Mouse (Mus musculus): ENCODE results near the gene Usp6nl. TPM values are rescaled to one million over a fixed set of nuclear protein-coding genes. Genes with fewer than 3 reads are reported as not detected.

Gene Usp6nl
- polyA plus RNA-seq, 1 experiment = 0.85 TPM

GRCm38 (mm10) chr2:6353060-6353459 is 30.6 kb downstream of the Usp6nl start:
- TF ChIP-seq TAL1 (IDR thresholded peaks at IDR 0.05; ENCODE audit: low read length) (no peak), GATA1 (IDR thresholded peaks at IDR 0.05; ENCODE audit: low read length) (no peak)
- Histone ChIP-seq H3K36me3 (ENCODE audit: control insufficient read depth) (peaks cover 3% of the 10 kb centered on the region; the same call in 1 of the 2 replicates), H3K4me3 (replicated peaks) (no peak overlapping the region), H3K27me3 (ENCODE audit: control insufficient read depth) (no peaks in the 10 kb centered on the region), H3K4me1 (ENCODE audit: control insufficient read depth) (peaks cover 25% of the 10 kb centered on the region), H3K9me3 (ENCODE audit: control insufficient read depth, low read length) (no peaks in the 10 kb centered on the region)

DNA sequence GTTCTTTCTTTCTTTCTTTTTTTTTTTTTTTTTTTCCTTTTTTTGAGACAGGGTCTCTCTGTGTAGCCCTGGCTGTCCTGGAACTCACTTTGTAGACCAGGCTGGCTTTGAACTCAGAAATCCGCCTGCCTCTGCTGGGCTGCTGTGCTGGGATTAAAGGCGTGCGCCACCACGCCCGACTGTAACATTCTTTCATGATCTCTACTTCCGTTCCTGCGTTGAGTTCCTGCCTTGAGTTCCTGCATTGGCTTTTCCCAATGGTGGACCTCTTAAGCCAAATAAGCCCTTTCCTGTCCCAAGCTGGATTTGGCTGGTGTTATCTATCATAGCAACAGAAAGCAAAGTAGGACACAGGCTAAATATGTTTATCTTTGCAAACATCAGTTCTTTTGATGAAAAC is 34.8 kb downstream of the Usp6nl start:
- TF ChIP-seq TAL1 (IDR thresholded peaks at IDR 0.05; ENCODE audit: low read length) = no peak
- TF ChIP-seq GATA1 (IDR thresholded peaks at IDR 0.05; ENCODE audit: low read length) = no peak
- Histone ChIP-seq H3K36me3 (ENCODE audit: control insufficient read depth) (peaks cover 3% of the 10 kb centered on the region), H3K4me1 (ENCODE audit: control insufficient read depth) (peaks cover 34% of the 10 kb centered on the region), H3K9me3 (ENCODE audit: control insufficient read depth, low read length) (no peaks in the 10 kb centered on the region), H3K4me3 (replicated peaks) (no peak overlapping the region), H3K27me3 (ENCODE audit: control insufficient read depth) (no peaks in the 10 kb centered on the region)

GRCm38 (mm10) chr2:6359645-6360044 is 37.2 kb downstream of the Usp6nl start:
- Histone ChIP-seq H3K27me3 (ENCODE audit: control insufficient read depth) (no peaks in the 10 kb centered on the region), H3K9me3 (ENCODE audit: control insufficient read depth, low read length) (no peaks in the 10 kb centered on the region), H3K4me3 (replicated peaks) (no peak overlapping the region), H3K36me3 (ENCODE audit: control insufficient read depth) (peaks cover 3% of the 10 kb centered on the region), H3K4me1 (ENCODE audit: control insufficient read depth) (peaks cover 29% of the 10 kb centered on the region)
- TF ChIP-seq GATA1 (IDR thresholded peaks at IDR 0.05; ENCODE audit: low read length) (no peak), TAL1 (IDR thresholded peaks at IDR 0.05; ENCODE audit: low read length) (no peak)

DNA sequence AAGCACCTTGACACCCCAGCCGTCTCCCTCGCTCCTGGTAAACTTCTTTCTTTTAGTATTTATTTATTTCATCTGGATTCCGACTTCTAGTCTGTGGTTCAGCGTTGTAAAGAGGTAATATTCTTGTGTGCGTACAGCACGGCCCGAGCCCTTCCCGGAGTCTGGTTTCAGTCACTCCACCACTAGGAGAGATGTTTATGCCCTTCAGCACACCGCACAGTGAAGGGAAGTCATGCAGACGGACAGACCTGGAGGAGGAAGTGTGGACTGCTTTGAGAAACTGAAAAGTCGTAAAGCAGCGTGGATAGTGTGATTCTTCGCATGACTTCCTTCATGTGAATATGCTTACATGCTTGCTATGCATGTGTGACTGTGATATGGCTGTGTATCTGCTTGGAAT is 40.7 kb downstream of the Usp6nl start:
- H3K4me1 ChIP-seq (ENCODE audit: control insufficient read depth) = peaks cover 35% of the 10 kb centered on the region

DNA sequence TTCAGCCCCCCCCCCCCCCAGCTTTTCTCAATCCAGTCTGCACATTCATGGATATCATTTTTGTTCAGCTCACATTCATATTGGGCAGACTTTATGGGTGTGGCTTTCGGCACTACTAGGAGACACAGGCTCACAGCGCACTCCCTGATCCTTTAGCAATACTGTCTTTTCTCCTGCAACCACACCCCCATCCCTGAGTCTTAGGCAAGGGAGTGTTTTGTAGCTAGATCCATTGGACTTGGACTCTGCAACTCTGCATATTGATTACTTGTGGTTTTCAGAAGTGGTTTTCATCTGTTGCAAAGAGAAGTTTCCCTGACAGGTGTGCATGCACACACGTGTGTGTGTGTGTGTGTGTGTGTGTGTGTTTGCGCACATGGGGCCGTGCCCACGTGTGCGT is 41.5 kb downstream of the Usp6nl start:
- Histone ChIP-seq H3K4me3 (replicated peaks) (no peak overlapping the region), H3K9me3 (ENCODE audit: control insufficient read depth, low read length) (no peaks in the 10 kb centered on the region), H3K4me1 (ENCODE audit: control insufficient read depth) (peaks cover 35% of the 10 kb centered on the region), H3K36me3 (ENCODE audit: control insufficient read depth) (peaks cover 4% of the 10 kb centered on the region), H3K27me3 (ENCODE audit: control insufficient read depth) (no peaks in the 10 kb centered on the region)
- TF ChIP-seq TAL1 (IDR thresholded peaks at IDR 0.05; ENCODE audit: low read length) (no peak), GATA1 (IDR thresholded peaks at IDR 0.05; ENCODE audit: low read length) (no peak)

More for the DNA sequence above, 40.7 kb downstream of the Usp6nl start:
- Histone ChIP-seq H3K9me3 (ENCODE audit: control insufficient read depth, low read length) (no peaks in the 10 kb centered on the region), H3K36me3 (ENCODE audit: control insufficient read depth) (peaks cover 4% of the 10 kb centered on the region), H3K4me3 (replicated peaks) (no peak overlapping the region), H3K27me3 (ENCODE audit: control insufficient read depth) (no peaks in the 10 kb centered on the region)
- TF ChIP-seq GATA1 (IDR thresholded peaks at IDR 0.05; ENCODE audit: low read length) (no peak), TAL1 (IDR thresholded peaks at IDR 0.05; ENCODE audit: low read length) (no peak)

DNA sequence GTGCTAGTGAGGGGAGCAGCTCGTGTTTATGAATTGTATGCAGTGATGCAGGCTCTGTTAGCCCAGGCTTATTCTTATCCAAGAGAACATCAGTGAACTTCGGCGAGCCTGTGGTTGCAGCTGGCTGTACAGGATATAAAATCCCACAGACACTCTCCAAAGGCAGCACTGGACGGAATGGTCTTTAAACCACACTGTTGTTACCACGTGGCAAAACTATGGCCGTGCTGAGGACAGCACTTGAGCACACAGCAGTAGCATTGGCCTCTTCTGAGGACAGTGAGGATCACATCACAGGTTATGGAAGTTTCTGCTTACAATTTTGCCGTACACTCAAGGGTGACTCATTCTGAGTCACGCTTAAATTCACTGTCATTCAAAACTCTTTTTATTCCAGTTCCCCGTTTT is 44.1 kb downstream of the Usp6nl start:
- Histone ChIP-seq H3K4me1 (ENCODE audit: control insufficient read depth) (peaks cover 30% of the 10 kb centered on the region), H3K9me3 (ENCODE audit: control insufficient read depth, low read length) (no peaks in the 10 kb centered on the region), H3K4me3 (replicated peaks) (no peak overlapping the region), H3K36me3 (ENCODE audit: control insufficient read depth) (peaks cover 4% of the 10 kb centered on the region), H3K27me3 (ENCODE audit: control insufficient read depth) (no peaks in the 10 kb centered on the region)
- TF ChIP-seq GATA1 (IDR thresholded peaks at IDR 0.05; ENCODE audit: low read length) (no peak), TAL1 (IDR thresholded peaks at IDR 0.05; ENCODE audit: low read length) (no peak)

DNA sequence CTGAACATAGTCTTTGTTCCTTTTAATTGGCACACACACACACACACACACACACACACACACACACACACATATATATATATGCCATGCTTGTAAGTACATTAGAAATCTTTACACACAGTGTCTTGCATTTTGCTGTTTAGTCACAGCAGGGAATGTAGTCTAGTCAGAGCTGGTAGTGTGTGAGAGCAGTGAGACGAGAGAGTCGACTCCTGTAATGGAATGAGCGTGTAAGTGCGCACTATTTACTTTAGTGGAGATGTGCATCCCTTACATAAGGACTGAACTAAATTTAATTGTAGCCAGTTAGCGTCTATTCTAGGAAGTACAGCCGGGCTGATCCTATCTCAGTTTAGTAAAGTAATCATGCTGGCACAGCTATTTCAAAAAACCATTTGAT is 44.5 kb downstream of the Usp6nl start:
- no peak for TF ChIP-seq GATA1 (IDR thresholded peaks at IDR 0.05; ENCODE audit: low read length)
- no peak for TF ChIP-seq TAL1 (IDR thresholded peaks at IDR 0.05; ENCODE audit: low read length)
- Histone ChIP-seq H3K27me3 (ENCODE audit: control insufficient read depth) (no peaks in the 10 kb centered on the region), H3K9me3 (ENCODE audit: control insufficient read depth, low read length) (no peaks in the 10 kb centered on the region), H3K4me3 (replicated peaks) (no peak overlapping the region), H3K4me1 (ENCODE audit: control insufficient read depth) (peaks cover 30% of the 10 kb centered on the region), H3K36me3 (ENCODE audit: control insufficient read depth) (peaks cover 4% of the 10 kb centered on the region)

GRCm38 (mm10) chr2:6367497-6367896 is 45.0 kb downstream of the Usp6nl start:
- Histone ChIP-seq H3K4me1 (ENCODE audit: control insufficient read depth) (peaks cover 30% of the 10 kb centered on the region), H3K27me3 (ENCODE audit: control insufficient read depth) (no peaks in the 10 kb centered on the region), H3K36me3 (ENCODE audit: control insufficient read depth) (peaks cover 4% of the 10 kb centered on the region), H3K9me3 (ENCODE audit: control insufficient read depth, low read length) (no peaks in the 10 kb centered on the region), H3K4me3 (replicated peaks) (no peak overlapping the region)
- no peak for TF ChIP-seq GATA1 (IDR thresholded peaks at IDR 0.05; ENCODE audit: low read length)
- TF ChIP-seq TAL1 (IDR thresholded peaks at IDR 0.05; ENCODE audit: low read length) = no peak

GRCm38 (mm10) chr2:6374216-6374615 is 51.7 kb downstream of the Usp6nl start:
- TF ChIP-seq GATA1 (IDR thresholded peaks at IDR 0.05; ENCODE audit: low read length) (no peak), TAL1 (IDR thresholded peaks at IDR 0.05; ENCODE audit: low read length) (no peak)
- Histone ChIP-seq H3K36me3 (ENCODE audit: control insufficient read depth) (no peaks in the 10 kb centered on the region; the same call in 1 of the 2 replicates), H3K4me1 (ENCODE audit: control insufficient read depth) (peaks cover 19% of the 10 kb centered on the region), H3K9me3 (ENCODE audit: control insufficient read depth, low read length) (no peaks in the 10 kb centered on the region), H3K4me3 (replicated peaks) (no peak overlapping the region), H3K27me3 (ENCODE audit: control insufficient read depth) (no peaks in the 10 kb centered on the region)

DNA sequence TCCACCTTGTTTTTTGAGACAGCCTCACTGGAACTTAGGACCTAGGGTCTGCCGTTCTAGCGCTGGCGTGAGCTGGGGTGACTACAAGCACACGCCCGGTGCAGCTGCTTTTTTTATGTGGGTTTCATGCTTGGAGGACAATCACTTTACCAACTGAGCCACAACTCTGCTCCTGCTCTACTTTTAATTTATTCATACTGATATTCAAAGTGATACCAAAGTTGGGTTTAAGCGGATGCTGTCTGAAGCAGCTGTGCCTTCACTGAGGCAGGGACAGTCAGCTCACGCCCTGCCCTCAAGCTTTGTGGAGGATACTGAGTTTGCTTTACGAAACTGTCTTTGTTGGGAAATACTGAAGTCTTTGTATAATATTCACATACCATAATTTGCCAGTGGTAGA is 53.6 kb downstream of the Usp6nl start:
- H3K4me3 ChIP-seq (replicated peaks) = no peak overlapping the region
- no peaks in the 10 kb centered on the region for H3K27me3 ChIP-seq (ENCODE audit: control insufficient read depth)
- no peaks in the 10 kb centered on the region for H3K9me3 ChIP-seq (ENCODE audit: control insufficient read depth, low read length)
- H3K4me1 ChIP-seq (ENCODE audit: control insufficient read depth) = peaks cover 22% of the 10 kb centered on the region
- TF ChIP-seq TAL1 (IDR thresholded peaks at IDR 0.05; ENCODE audit: low read length) (no peak), GATA1 (IDR thresholded peaks at IDR 0.05; ENCODE audit: low read length) (no peak)
- H3K36me3 ChIP-seq (ENCODE audit: control insufficient read depth) = no peaks in the 10 kb centered on the region; the same call in 1 of the 2 replicates

Data from erythroblast, embryonic 14.5 days (primary cell).